Mouse (Mus musculus): ENCODE results near the gene Afdn.
"Not testable (repeated sequence)": the region's sequence is repeated elsewhere in the genome, so short reads cannot be mapped to it uniquely, and the experiment has no call there.

Gene Afdn

GRCm38 (mm10) chr17:13879731-13880130 lies 119.4 kb downstream of the Afdn start:
- DNase-seq = no peak

DNA sequence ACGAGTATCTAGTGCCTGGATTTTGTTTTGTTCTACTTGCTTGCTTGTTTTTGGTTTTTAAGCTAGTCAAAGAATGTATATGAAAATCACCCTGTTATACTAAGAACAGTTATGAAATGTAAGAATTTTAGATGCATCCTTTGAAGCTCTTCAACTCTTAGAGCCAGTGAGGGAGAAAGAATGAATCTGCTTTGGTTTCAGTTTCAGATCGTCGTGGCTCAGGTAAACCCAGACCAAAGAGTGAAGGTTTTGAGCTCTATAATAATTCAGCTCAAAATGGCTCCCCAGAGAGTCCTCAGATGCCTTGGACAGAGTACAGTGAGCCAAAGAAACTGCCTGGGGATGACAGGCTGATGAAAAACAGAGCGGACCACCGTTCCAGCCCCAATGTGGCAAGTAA lies 123.2 kb downstream of the Afdn start:
- DNase-seq = no peak

- no peak for DNase-seq
These were observed 129.6 kb downstream of the Afdn start for GRCm38 (mm10) chr17:13889818-13890434.

DNA sequence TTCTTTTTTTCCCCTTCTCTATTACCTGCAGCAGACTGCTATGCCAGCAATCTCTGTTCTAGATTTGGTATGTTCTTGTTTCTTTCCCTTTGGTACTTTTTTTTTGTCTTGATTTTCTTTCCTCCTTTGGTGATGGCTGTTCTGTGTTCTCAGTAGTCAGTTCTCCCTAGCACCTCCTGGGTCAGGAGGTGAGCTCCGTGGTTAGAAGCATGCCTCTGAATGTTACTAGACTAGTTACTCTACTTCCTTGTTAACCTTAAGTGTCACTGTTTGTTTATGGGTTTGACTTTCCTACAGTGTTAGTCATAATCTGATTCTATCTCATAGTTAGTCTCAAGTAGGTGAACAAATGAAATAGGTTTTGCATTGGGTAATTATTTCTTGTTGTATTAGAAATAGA lies 130.6 kb downstream of the Afdn start:
- no peak for DNase-seq

- DNase-seq = no peak
These were observed 138.5 kb downstream of the Afdn start for GRCm38 (mm10) chr17:13898838-13899237.

DNA sequence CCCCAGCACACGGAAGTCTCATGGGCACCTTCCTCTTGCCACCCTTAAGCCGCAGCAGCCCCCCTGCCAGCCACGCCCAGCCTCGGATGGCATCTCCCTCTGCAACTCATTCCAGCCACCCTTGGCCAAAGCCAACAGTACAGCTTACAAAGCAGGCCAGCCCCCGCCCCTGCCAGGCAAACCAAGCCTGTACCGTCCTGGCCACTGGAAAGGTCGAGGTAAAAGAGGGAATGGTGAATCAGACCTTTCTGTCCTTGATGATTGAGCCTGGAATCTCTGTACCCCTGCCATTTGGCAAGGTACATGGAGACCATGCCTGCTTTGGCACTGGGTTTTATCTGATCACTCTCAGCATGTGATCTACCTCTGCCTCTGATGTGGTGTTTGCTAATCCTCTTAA lies 138.9 kb downstream of the Afdn start:
- DNase-seq = no peak

GRCm38 (mm10) chr17:13903793-13904192 lies 143.5 kb downstream of the Afdn start:
- DNase-seq = no peak

DNA sequence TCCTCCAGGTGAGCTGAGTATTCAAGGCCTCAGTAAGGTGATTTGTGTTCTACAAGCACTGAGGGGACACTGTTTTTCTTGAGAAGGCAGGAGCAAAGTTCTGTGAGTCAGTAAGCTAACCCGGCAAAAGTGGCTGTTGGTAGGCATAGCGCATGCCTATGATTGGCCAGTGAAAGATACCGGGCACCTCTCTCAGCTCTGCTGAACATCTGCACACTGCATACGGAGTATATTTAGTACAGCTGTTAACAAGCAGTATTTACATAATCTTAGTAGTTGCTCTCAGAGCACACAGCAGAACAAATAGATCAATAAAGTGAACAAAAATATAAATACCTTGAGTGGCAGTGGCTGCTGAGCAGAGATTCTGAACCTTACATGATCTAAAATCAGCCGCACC lies 146.7 kb downstream of the Afdn start:
- no peak for DNase-seq

DNA sequence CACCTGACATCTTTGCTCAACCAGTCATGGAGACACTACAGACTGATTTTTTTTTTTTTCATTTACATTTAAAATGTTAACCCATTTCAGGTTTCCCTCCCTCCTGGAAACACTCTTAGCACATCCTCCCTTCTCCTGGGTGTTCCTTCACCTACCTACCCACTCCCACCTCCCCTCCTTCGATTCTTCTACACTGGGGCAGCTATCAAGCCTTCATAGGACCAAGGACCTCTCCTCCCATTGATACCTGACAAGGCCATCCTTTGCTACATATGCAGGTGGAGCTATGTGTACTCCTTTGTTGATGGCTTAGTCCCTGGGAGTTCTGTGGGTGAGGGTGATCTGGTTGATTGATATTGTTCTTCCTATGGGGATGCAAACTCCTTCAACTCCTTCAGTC lies 147.3 kb downstream of the Afdn start:
- no peak for DNase-seq

GRCm38 (mm10) chr17:13913951-13914350 lies 153.6 kb downstream of the Afdn start:
- no peak for DNase-seq

DNA sequence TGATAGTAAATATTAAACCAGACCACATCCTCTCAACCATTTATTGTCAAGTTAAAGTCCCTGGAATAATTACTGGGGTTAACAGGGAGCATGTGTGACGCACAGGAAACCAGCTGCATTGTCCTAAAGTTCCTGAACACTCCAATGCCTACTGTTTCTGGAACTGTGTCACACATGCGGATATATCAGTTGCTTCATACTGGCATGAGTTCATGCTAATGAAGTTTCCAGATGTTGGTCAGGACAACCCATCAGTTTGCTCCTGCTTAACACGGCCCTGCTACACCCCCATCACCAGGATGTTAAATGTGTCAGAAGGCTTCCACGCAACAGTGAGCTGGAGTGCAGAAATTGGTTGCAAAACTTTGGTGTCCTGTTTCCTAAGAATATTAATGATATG lies 154.2 kb downstream of the Afdn start:
- no peak for DNase-seq

DNA sequence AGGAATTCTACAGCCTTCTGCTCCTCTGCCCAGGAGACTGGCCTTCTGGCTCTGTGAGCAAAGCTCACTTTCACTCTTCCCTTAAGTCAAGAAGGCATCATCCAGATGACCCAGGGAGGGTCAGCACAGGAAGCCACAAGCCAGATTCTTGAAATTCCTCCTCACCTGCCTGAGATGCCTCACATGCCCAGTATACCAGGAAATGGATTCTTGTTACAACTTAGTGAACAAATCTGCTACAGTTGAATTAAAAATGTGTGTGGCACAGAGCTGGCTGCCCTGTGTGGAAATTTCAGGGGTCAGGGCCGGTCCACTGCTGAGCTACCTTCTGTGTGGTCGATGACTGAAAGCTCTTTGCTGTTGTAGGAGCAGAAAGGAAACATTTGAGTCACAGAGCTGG lies 160.4 kb downstream of the Afdn start:
- no peak for DNase-seq

DNA sequence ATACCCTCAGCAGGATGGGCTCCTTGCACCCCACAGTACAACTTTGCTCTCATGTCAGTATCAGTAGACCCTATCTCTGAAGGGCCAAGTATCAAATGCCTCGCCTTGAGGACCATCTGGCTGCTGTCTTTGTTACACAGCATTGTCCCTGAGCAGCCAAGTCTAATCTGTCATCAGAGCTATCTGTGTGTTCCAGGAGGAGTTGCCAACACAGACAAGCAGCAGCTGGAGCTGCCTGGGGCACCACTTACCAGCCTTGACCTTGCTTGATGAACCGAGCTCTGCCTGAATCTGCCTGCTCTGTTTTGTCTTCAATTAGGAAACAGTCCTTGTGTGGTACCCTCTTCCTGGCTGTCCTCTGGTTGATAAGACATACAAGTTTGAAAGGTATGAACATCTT lies 163.1 kb downstream of the Afdn start:
- no peak for DNase-seq

DNA sequence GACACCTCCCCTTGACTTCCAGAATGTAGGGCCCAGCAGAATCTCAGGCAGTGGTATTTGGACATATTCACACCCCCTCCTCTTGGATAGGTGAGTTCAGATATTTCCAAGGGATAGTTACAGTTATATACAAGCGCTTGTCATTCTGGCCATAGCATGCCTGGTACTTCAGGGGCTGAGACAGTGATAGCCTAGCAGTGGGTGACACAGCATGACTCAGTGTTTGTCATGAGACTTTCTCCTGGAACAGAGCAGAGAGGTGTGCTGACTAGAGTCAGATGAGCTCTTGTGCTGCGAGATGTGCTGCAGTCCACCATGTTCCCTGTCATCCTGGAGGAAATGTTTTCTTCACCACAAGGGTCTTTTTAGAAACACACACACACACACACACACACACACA lies 164.2 kb downstream of the Afdn start:
- DNase-seq = no peak

DNA sequence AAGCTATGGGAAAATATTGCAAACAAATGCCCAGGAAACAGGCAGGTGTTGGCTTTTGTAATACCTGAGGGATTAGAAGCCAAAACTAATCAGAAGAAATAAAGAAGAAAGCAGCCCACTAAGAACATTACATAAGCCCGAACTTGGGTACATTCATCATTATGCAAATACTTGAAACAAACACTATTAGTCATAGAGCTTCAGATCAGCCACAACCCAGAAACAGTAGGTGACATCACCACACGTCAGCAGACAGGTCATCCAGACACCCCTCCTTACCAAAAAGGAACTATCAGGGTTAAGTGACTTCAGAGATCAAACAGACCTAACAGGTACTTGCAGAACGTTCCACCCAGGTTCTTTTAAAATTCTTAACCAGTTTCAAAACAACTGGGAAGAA lies 165.6 kb downstream of the Afdn start:
- DNase-seq = no peak

- DNase-seq = no peak
These were observed 170.1 kb downstream of the Afdn start for GRCm38 (mm10) chr17:13930421-13930820.

DNA sequence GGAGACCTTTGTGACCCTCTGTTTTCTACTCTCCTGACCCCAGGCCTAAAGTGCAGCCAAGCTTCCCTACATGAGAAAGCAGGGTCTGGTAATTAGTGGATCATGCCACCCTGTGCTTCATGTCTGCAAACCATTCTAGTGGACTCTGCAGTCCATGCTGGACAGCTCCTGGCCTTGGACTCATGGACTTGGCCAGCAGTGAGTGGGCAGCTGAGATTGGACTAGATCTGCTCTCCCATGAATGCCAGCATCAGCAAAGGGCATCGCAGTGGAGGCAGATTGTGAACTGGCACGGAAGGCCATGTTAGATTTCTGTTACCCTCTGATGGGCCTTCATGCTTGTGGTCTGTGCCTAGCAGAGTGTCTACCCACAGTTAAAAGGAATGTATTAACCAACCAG lies 175.0 kb downstream of the Afdn start:
- DNase-seq = not testable (repeated sequence)

DNA sequence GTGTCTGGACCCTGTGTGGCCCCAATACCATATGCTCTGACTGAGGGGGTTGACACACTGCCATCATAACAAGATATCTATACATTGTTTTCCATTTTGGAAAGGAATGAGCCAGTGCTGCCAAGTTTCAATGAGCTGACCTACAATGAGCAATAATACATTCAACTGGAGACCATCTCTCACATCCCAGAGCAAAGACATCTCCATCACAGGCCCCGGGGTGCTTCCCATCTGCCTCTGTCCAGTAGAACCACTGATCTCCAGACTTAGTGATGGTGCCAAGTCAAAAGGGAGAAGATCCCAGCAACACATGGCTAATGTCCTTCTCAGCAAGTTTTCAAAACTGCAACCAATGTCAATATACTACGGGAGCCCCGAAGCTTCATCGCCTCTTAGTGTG lies 177.4 kb downstream of the Afdn start:
- no peak for DNase-seq

GRCm38 (mm10) chr17:13938652-13939051 lies 178.3 kb downstream of the Afdn start:
- DNase-seq = no peak

DNA sequence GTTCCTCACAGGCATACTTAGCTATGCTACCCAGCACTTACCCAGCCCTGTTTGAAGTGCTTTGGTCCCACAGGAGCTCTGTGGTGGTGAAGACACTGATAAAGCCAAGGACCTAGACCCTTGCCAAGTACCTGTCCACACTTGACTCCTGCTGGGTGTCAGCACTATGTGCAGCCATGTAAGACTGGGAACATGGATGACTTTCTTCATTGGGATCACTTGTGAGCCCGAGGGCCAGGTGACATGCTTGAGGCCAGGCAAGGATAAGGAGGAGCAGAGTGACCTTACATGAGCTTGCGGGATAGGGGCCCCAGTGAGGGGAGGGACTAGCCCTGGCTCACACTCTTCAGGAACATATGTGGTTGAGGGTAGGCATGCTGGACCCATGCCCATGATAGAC lies 178.9 kb downstream of the Afdn start:
- not testable (repeated sequence) for DNase-seq

DNA sequence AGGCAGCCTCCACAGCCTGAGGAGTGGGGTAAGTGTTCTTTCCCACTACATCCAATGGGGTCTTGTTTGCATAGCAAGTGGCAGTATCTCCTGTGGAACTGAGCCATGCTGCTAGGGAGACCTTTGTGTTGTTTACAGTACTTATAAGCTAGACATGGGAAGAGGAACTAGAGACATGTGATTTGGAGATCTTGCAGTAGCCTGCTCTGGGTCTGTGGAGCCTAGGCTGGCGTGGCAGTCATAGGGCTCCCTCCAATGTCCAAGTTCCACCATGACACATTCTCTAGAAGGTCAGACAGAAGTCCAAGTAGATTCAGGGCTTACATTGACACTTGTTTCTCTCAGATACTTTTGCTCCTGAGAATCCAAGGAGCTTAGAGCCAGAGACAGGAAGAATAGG lies 180.1 kb downstream of the Afdn start:
- DNase-seq = no peak

DNA sequence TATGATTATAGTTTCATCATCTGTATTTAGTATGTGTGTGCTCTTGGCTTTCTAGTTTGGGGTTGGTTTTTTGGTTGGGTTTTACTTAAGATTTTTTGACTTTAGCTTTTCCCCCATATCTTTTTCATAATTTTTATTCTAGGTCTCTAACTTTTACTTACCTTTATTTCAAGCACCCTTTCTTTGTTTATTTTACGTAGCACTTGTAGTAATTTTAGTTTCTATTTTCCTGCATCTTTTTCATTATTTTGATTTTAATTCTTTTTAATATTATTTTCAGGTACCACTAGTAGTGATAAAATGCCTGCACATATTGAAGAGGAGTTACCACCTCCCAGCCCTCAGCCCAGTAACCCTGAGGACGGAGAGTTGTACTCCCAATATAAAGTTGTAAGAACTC lies 187.7 kb downstream of the Afdn start, which contains the start of gene Gm7168:
Gm7168 (plus strand) TSS at position 301 of the 400 bp plus-strand sequence.
- DNase-seq = not testable (repeated sequence)

DNA sequence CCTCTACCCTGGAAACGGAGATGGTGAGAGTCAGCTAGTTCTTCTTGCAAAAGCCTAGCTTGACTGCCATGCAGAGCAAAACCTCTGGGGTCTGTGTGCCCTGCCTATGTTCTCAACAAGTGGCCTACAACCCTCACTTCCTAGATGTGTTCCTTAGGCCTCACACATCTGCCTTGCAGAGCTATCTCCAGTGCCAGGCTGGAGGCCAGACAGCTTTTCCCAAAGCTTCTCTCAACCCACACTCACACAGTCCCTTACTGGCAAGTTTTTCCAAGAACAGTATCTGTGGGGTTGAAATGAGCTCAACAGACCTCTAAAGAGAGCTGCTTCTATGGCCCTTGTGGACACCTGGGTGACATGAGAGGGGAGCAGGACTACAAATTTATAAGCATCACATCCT lies 191.2 kb downstream of the Afdn start:
- DNase-seq = not testable (repeated sequence)
